Mouse (Mus musculus): ENCODE results near the gene Zar1l.

Zar1l gene

GRCm38 (mm10) chr5:150478612-150479011, 39.4 kb downstream of the Zar1l start:
- DNase-seq = peak; percentile 61

DNA sequence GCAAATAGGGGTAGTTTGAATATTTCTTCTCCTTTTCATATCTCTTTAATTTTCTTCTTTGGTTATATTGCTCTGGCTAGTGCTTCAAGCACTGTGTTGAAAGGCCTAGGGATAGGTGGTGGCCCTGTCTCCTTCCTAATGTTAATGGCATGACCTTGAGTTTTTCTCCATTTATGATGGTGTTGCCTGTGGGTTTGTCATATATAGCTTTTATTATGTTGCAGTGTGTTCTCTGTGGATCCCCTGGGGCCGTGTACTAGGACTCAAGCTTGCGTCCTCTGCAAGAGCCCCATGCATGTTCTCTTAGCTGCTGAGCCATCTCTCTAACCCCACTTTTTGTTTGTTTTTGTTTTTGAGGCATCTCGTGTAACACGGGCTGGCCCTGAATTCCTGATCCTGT, 40.6 kb downstream of the Zar1l start:
- DNase-seq = no peak

DNA sequence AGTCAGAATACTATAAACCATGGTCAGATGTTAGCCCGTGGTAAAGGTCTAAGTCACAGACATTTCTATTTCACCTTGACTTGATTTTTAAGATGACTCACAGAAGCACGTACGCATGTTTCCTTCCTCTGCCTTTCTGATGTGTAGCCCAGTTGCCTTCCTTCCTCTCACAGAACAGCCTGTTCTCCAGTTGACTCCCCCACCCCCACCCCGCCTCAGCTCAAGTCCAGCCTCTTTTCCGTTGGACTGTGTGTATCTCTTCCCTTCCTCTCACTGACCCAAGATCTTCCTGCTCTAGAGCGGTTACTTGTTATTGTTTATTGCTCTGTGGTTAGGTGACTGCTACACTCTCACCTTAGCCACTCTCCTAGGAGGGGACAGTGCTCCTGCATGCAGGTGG, 49.5 kb downstream of the Zar1l start:
- peak; percentile 76 for DNase-seq

DNA sequence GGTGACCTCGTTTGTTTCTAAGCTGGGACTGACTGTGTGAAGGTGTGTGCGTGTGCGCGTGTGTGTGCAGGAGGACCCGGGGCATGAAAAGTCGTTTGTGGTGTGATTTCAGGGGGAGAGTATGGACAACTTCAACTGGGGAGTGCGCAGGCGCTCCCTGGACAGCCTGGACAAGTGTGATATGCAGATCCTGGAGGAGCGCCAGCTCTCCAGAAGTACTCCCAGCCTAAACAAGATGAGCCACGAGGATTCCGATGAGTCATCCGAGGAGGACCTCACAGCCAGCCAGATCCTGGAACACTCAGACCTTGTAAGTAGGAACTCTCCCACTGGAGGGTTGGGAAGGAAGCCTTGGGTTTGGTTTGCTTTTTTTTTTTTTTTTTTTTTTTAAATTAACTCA, 51.8 kb downstream of the Zar1l start:
- peak; percentile 98 for DNase-seq

DNA sequence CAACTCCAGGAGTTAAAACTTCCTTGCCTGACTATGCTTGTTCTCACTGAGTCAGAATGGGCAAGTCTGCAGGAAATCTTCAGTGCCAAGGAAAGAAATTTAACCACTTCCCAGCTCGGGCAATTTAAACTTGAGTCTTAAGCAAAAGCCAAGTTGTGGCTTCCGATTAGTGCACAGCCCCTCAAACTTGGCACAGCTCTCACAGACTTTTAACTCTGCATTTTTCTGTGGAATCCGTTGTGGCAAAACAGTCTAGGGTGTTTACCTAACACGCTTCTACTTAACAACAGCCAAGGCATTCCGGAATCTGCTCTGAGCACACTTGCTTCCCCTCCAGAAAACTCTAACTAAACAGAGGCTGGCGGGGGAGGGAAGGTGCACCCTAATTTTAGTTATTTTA, 52.7 kb downstream of the Zar1l start:
- peak; percentile 67 for DNase-seq

GRCm38 (mm10) chr5:150464721-150465120, 53.2 kb downstream of the Zar1l start:
- no peak for DNase-seq

DNA sequence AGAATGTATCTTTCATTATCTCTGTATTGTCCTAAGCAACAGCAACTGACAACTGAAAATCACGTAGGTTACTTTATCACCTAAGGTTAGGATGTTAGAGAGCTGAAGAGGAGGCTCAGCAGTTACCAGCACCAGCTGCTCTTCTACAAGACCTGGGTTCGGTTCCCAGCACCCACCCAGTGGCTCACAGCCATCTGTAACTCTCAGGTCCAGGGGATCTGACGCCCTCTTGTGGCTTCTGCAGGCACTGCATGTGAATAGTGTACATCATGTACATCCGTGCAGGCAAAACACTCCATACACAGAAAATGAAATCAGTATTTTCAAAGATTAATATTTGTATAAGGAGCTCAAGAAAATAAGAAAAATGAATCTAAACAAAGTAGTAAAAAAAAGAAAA, 58.2 kb downstream of the Zar1l start:
- peak; percentile 34 for DNase-seq

DNA sequence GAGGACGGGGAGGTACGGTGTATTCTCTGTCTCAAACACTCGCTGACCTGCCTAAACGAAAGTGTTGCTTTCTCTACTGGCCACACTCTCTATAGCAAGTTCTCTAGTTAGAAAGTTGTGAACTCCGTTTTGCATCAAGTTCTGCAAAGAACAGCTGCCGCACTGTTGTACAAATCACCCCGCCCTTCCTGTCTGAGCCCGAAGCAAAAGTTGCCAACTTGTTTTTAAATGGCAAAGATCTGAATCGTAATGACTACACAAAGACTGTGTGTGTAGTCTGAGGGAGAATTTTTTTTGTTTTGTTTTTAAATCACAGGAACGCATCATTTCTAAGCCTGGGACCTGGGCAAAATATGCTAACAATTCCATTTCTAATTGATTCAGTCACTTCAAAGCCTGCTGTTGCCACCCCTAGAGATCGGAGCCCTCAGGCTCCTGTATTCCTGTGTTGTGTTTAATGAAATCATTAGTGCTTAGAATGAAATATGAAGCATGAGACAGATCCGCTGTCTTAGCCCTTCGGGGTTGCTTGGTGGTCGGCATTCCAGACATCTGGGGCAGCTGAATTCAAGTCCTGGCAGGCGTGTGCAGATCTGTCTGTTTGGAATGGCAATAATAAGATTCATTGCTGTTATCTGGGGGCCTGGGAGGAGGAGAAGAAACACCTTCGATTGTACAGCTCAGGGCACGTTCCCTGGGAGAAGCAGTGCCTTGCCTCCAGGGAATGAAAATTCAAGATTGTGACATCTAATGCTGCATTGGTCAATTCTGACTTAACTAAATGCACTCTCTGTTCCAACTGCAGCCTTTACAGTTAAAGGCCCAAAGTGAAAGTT, 59.8 kb downstream of the Zar1l start:
- DNase-seq = peak; percentile 72

- DNase-seq = peak; percentile 81
Measured at GRCm38 (mm10) chr5:150457165-150457903, 60.6 kb downstream of the Zar1l start.
